Mouse (Mus musculus) cerebellum, adult 11 months (tissue): ENCODE measurements at regions not wholly inside any gene's neighbourhood (a gene's known extent, or its start where the extent isn't known, plus 50 kb on each side); places are given as distances from the start of the nearest gene placed in this dataset.

ENCODE experiments used
- DNase-seq: peaks from one replicate; pipeline ENCODE4 v3.0.0; 2022

DNA sequence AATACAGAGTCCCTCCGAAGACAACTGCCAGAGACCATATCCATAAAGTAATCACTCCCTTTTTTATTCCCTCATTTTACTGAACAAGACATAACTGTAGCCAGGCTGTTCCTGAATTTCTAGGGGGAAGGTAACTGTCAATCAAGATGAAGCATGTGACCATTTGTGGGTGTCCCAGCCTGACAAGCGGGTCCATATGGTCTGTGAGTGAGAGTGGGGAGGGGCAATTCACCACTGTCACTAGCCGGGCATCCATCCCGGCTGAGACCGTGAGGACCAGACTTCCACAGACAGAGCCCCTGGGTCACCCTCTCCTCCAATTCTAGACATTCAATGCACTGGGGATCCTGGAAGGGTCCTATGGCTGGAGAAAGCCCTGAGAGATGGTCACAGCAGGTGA, 54.6 kb downstream of the Gm11733 start:
- DNase-seq = no peak

DNA sequence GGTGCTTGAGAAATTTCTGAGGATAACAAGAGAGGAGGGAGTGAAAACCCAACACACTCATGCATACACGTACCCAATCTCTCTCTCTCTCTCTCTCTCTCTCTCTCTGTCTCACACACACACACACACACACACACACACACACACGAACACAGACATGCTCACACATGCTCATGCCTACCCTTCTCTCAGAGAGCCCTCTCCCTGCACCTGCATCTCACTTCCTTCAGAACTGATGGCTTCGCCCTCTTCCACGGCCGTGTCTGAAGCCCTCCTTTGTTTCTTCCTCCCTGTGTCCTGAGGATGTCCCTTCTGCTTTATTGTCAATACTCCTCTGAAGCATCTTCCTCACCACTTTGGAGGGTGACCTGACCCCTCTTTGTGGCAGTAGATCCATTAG, 56.4 kb downstream of the Gm11733 start:
- DNase-seq = no peak

DNA sequence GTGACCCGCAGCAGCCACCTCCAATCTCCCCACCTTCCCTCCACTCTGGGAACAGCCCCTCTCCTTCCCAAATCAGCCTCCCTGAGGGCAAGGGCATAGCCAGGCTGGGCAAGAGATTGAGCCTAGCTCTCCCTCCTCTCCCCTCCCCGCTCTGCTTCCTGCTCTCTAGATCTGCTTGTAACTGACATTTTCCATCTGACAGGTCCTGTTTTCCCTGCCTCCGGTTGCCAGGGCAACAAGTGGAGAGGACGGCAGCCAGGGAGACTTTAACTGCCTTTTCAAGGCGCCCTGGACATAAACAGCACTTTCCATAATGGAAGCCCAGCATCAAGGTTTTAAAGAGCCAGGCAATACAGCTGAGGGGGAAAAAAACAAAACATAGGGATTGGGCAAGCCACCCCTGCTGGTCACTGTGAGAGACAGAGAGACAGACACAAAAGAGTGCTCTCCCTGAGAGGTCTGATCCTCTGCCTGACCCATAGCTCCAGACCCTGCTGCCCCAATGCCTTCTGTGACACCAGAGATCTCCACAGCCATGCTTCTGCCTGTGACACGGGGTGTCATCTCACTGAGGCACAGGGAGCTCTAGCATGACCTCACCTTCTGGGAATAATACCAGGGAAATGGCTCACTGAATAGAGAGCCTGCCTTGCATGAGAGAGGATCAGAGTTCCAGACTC, 57.2 kb downstream of the Gm11733 start:
- no peak for DNase-seq

DNA sequence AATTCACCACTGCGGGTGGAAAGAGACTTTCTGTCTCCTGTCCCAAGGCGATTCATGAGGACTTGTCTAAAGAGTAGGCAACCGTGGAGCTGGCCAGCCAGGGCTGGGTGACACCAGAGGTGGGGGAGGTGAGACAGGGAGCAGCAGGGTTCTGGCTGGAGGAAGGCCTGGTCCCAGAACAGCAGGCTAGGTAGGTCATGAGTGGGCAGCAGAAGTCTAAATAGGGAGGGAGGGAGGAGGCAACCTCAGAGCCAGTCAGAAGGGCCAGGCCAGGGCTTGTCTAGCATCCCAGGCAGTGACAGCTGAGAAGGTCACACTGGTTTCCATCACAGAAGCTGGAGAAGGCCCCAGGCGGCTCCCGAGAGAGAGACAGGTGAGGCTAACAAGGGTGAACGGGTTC, 59.0 kb downstream of the Gm11733 start:
- peak; percentile 54 for DNase-seq

DNA sequence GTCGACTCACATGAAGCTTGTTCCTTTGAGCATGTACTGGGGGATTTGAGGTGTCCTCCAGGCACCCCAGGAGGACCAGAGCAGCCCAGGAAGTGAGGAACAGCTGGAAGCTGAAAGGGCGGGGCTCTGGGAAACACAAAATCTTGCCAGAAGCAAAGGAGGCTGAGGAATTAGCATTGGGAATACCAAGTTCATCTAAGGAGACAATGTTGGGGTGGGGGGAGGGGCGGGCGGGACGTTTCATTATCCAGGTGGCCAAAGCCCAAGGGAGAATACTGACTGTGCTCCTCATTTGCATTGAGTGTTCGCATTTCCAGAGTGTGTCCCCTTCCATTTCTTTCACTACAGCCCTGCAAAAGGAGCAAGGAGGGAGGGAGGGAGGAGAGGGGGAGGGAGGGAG, 60.3 kb downstream of the Gm11733 start:
- DNase-seq = no peak

DNA sequence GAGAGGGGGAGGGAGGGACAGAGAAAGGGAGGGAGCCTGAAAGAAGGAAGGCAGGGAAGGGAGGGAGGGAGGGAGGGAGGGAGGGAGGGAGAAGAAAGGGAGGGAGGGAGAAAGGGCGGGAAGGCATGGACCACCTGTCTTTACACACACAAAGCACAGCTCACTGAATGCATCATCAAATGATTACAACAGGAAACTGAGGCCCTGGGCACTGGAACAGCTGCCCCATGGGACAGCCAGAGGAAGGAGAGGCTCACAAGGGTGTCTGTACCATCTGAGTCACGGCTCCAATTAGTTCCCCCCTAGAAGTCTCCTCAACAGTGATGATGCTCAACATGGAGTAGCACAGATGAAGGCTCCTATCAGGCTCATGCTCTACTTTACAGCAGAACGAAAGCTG, 60.8 kb downstream of the Gm11733 start:
- no peak for DNase-seq

DNA sequence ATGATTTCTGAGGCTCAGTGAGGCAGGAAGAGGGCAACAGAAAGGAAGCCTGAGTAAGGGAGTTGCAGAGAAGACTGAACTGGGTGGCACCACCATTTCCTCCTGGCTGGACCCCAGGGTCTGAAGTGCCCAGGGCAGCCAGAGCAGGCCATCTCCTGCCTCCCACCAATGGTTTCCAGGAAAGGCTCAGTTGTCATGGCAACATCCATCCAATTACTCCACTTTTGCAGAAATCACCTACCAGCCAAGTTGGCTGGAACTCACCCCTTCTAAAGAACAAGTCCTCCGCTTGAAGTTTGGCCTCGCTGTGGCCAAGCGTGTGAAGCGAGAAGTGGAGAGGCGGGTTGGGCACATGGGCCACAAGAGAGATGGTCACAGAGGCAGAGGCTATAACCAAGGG, 67.8 kb downstream of the Gm11733 start:
- no peak for DNase-seq

DNA sequence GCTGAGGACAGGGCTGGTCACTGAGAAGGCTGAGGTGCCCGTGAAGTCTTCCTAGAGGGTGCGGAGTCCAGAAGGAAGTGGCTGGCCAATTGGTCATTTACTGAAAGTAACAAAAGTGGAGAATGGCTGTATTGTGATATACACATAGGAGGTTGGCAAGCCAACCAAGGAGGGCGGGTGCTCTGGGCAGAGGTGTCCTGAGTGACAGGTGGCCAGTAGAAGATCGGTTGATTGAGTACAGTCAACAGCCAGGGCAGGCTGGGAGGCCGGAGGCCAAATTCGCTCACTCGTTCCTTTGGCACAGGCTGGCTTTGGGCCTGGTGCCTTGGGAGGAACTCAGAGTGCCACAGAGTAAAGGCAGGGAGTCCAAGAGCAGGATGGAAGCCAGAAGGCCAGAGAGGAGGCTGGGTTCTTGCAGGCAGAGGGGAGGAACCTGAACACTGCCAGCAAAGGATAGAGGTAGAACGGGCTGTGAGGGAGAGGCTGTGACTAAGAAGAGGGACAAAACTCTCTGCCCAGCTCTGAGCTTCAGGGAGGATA, 68.3 kb downstream of the Gm11733 start:
- peak; percentile 59 for DNase-seq

DNA sequence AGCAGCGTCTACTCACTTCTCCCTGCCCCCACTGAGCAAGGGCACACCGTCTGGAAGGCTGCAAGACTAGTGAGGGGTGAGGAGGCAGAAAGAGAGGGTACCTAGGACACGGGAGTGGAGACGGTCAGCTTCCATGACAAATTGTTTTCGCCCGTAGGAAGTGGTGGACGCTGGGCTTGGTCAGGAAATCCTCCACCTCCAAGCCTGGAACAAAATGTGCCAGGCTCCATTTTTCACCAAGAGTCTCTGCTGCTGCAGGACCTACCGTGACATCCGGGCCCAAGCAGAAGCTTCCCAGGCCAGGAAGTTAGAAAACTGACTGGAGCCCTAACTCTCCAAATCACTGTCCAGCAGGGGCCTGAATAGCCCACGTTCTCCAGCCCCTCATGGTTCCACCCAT, 69.9 kb downstream of the Gm11733 start:
- no peak for DNase-seq

DNA sequence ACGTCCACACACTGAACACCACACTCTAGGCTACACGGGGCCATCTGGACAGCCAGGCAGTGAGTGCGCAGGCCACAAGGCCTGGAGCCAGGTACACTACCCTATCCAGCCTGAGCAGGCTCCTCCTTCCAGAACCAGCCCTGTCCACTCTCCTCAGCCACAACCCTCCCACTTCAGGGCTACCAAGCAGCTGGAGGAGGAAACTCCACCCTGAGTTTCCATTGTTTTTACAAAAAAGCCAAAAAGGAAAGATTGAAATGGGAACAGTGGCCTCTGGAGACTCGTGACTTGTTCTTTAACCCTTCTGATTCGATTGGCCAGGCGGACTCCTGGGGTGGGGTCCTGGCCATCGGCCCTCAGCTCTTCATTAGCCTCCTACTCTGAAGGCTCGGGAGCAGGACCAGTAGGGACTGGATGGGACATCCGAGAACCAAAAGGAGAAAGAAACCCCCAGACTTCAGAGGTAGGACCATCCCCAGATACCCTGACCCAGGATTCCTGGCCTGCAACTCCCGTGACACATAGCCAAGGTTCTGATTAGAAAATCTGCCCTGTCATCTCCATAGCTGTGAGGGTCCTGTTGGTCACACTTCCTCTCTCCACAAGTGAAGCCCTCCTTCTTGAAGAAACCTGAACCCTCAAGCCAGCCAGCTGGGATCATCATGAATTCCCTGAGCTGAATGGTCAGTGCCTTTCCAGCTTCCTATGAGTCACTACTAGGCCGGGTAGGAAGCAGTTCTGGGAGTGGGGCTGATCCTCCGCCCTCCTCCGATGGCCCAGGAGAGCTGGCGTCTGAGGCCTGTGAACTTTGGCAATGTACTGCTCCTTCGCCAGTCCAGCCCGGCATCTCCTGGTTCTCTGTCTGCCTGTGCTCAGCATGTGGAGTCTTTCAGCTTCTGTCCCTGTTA, 73.6 kb downstream of the Gm11733 start:
- peak; percentile 61 for DNase-seq

DNA sequence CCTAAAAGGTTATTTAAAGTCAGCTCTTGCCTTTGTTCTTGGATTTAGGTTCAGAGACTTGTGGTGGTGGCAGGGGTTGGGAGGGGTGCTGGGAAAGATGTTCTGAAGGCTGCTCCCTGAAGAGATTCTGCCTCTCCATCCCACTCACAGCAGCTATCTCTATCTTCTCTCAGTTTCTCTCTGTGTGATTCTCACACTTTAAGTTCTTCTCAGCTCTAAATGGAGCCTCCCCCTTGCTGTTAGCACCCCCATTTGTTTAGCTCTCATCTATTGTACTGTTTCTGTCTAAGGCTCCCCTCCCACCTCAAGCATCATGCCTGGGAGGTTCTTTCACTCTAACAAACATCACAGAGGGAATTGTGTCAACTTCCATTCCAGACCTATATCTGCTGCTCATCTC, 75.7 kb downstream of the Gm11733 start:
- DNase-seq = no peak

DNA sequence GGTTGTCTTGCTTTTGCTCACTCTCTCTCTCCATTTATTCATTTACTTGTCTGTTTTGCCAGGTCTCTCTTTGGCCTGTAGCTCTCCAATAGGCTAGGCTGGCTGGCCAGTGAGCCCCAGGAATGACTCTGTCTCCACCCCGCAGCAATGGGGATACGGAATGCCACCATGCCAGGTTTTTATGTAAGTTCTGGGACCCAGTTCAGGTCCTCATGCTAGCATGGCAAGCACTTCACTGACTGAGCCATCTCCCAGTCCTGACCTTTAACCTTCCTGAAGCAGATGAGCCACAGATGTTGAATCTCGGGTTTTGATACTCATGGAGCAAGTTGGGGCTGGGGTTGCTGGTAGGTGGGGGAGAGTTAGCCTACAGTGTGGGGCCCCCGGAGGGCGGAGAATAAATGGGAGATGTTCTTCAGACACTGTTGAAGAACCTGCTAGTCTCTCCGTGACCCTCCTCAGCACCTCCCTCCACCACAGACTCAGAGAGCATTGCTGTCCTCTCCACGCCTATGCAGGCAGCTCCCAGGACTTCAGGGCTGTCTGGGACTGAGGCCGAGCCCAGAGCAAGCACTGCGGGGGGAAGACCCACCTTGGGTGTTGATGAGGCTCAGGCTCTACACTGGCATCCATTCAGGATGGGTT, 83.9 kb downstream of the Gm11733 start:
- no peak for DNase-seq

DNA sequence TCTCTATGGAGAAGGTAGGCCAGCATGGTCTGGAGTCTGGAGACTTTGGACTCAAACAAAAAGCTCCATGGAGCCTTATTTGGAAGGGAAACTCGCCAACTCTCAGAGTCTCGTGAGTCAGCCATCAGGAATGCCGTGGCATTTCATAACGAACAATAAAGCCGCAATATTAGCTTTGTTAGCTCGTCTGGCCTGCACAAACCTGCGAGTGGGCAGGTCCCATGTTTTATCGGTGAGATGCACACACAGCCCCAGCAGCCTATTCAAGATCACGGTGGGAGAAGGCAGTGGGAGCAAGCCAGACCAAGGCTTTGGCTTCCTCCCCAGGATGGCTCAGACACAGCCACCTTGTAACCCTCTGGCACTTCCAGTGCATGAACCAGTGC, 84.4 kb downstream of the Gm11733 start:
- DNase-seq = peak; percentile 62

DNA sequence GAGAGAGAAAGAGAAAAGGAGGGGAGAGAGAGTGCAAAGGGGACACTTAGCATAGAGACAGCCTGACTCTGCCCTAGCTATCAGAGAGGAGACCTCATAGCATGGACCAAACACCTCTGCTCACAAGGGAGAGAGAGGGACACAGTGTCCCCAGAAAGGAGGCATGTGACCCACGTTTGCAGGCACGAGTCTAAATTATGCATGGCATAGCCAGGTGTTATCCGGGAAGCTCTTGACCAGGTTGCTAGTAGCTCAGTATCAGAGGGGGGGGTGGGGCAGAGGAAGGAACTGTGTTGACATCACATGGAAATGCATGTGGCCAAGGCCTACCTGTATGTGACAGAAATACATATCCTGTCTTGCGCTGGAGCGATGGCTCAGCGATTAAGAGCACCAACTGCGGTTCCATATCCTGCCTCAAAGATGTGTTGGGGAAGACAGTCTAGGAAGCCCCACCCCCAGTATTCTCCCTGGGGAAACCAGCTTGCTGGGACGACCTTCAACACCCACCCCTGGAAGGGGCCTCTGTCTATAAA, 84.5 kb upstream of the Tnrc6c start:
- DNase-seq = no peak

DNA sequence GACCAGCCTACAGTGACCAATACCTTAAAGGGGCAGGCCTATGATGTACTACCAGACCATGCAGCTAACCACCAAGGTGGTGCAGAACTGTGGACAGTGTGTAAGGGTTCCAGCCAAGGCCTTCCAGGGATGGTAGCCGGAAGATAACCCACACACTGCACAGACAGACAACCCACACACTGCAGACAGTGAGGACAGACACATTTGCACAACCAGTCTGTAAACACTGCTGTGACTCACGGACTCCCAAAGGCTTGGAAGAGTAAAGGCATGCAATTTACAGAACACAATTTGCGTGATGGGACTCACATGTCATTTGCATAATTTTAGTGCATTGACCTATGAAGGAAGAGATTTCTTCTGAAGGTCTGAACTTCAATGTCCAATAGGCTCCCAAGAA, 82.2 kb upstream of the Tnrc6c start:
- no peak for DNase-seq

DNA sequence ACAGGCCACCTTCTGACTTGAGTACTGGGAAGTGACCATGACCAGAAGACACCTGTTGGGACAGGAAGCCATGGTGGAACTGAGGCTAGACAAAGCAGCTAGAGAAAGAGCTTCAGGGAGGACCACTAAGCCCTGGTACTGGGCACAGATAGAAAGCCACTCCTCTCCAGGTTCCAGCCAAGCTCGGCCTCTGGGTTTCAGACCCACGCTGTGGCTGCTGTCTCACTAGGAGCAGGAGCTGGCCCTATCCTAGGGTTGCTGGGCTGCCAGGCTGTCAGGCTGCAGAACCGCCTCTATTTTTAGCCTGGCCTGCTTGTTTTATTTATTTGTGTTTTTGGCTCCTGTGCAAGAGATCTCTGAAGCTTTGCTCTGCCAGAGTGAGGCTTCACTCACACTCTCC, 79.4 kb upstream of the Tnrc6c start:
- DNase-seq = peak; percentile 64

DNA sequence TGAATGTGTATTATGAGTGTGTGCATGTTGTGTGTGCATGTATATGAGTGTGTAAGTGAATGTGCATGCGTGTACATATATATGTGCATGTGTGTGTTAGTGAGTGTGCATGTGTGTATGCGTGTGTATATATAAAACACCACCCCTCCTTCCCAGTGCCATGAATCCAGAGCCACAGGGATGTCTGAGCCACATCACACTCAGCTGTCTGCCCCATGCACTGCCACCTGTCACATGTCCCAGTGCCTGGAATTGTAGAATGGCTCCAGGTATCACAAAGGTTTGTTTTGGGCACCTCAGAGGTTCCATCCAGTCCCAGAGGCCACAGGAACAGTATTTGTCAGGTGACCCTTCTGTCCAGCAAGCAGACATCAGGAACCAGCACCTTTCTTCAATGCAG, 75.0 kb upstream of the Tnrc6c start:
- DNase-seq = no peak

DNA sequence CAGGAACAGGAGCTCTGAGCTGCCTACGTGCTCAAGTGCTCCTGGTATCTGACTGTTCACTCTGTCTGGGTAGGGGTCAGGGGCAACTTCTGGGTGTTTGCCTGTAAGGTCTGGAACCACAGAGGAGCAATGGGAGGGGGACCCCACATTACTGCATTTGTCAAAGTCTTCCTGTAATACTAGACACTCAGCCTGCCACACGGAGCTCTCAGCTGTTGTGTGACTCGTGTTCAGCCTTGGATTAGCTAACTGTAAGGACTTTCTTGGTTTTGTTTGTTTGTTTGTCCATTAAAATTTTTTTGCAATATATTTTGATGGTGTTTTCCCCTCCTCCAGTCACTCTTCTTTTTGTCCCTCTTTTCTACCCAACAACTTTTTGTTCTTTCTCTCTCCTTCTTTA, 74.4 kb upstream of the Tnrc6c start:
- DNase-seq = no peak

DNA sequence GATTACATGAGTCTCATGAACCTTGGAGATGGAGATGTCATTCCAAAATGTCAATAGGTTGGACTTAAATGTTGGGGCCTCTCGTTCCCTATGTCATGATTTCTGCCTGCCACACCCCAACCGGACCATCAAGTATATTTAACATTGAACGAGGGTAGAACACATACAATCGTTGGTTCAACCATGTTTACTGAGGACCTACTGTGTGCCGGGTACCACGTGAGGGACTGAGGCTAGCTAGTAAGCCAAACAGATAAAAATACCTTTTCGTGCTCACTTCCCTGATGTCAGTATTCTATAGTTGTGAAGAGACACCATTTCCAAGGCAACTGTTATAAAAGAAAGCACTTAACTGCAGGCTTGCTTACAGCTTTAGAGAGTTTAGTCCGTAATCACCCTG, 70.6 kb upstream of the Tnrc6c start:
- DNase-seq = no peak

DNA sequence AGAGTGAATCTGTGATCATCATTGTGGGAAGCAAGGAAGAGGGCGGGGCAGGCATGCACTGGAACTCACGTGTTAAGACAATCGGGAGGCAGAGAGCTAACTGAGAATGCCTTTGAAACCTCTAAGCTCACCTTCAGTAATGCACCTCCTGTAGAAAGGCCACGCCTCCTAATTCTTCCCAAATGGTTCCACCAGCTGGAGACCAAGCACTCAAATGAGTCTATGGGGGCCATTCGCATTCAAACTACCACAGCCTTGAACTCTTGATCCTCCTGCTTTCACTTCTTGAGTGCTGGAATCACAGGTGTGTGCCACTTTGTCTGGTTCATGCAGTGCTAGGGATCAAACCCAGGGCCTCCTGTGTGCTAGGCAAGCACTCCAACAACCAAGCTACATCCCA, 68.5 kb upstream of the Tnrc6c start:
- DNase-seq = no peak

DNA sequence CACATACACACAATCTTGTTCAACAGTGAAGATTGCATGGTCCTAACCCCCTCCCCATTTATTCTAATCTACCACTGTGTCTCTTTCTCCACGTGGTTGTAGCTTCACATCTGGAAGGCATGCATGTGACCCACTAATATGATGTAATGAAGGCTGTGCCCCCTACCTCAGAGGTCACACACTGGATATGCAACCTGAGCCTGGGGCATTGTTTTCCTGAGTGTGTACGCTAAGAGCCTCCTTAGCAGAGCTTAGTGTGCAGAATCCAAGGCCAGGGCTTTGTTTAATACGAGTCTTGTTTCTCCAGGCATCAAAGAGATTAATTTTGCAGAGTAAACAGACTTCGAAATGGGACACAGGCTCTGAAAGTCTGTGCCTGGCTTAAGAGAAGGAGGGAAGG, 68.0 kb upstream of the Tnrc6c start:
- no peak for DNase-seq

DNA sequence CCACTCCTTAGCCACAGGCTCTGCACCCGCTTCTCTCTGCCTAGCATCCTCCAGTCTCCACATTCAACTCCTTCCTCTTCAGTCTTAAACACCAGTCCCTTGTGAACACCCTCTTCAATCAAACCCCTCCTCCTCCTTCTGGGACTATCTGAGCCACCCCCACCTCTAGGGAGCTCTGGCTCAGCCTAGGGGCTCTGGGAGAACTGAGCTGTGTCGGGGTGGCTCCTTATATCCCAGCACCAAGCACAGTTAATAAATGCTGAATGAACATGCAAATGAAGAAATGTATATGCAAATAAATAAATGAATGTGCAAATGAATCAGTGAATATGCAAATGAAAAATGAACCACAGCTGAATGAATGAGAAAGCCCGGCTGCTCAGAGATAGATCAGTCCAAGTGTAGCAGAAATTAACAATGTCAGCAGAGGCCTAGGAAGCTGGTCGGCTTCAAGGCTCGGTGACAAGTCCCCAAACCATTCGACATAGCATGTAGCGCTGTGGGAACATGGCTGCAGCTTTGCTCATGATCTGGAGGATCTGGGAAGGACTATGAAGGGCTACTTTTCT, 67.1 kb upstream of the Tnrc6c start:
- no peak for DNase-seq

DNA sequence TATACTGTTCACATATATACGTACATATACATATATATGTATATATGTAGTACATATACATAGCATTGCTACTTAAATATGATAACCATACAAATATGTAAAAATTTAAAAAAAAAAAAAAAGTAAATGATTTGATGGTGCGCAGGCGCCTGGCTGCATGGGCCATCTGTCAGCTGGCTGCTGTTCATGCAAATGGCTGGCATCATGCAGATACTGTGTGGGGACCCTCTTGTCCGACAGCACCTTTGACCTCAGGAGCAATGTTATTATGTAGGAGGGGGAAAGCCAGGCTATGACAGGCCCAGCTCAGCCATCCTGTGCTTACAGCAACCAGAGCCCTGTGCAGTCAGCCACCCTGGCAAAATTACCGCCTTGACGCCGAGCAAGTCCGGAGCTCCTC, 65.1 kb upstream of the Tnrc6c start:
- DNase-seq = no peak
